Mouse (Mus musculus): ENCODE results near the gene 2810021J22Rik. TPM values are rescaled to one million over a fixed set of nuclear protein-coding genes. Genes with fewer than 3 reads are reported as not detected.

Gene 2810021J22Rik
- polyA plus RNA-seq, 1 experiment from 2014 or later: 2.6 TPM

- no peak overlapping the region for H3K4me2 ChIP-seq (replicated peaks; ENCODE audit: low read depth)
- ATAC-seq (ENCODE audit: low FRiP score, low TSS enrichment) (no peak), DNase-seq (ENCODE audit: low spot score) (no peak)
- no peaks in the 10 kb centered on the region for H3K9me3 ChIP-seq (ENCODE audit: control insufficient read depth, low read length)
- 62% methylated on average over 5 of the region's 5 CpGs for WGBS
- no peaks in the 10 kb centered on the region for H3K36me3 ChIP-seq (ENCODE audit: control insufficient read depth, insufficient read depth, low read length)
- no peak overlapping the region for H3K9ac ChIP-seq (ENCODE audit: low read length)
- H3K27me3 ChIP-seq (ENCODE audit: control insufficient read depth, insufficient read depth, low read length): no peaks in the 10 kb centered on the region
- 0 out of 2 replicates have a peak, but pooled peaks cover 3% of the 10 kb centered on the region for H3K4me1 ChIP-seq (replicated peaks; ENCODE audit: control insufficient read depth, insufficient read depth)
- H3K4me3 ChIP-seq (ENCODE audit: low read depth, low read length): no peak overlapping the region
- TF ChIP-seq CTCF (IDR thresholded peaks at IDR 0.05; ENCODE audit: low read depth) (no peak), EP300 (optimal IDR thresholded peaks at IDR 0.05) (no peak)
- H3K27ac ChIP-seq (replicated peaks): no peak overlapping the region
Observed at GRCm38 (mm10) chr11:58918759-58919158, 51.7 kb downstream of the 2810021J22Rik start.

GRCm38 (mm10) chr11:58922420-58922819 lies 55.4 kb downstream of the 2810021J22Rik start:
- DNase-seq (ENCODE audit: low spot score): no peak
- no peaks in the 10 kb centered on the region for H3K4me1 ChIP-seq (replicated peaks; ENCODE audit: control insufficient read depth, insufficient read depth)
- H3K4me3 ChIP-seq (ENCODE audit: low read depth, low read length): no peak overlapping the region
- TF ChIP-seq EP300 (optimal IDR thresholded peaks at IDR 0.05): no peak
- TF ChIP-seq CTCF (IDR thresholded peaks at IDR 0.05; ENCODE audit: low read depth): peak; percentile 10; the same call in 1 of the 2 replicates
- H3K4me2 ChIP-seq (replicated peaks; ENCODE audit: low read depth): no peak overlapping the region
- no peak overlapping the region for H3K9ac ChIP-seq (ENCODE audit: low read length)
- no peaks in the 10 kb centered on the region for H3K36me3 ChIP-seq (ENCODE audit: control insufficient read depth, insufficient read depth, low read length)
- ATAC-seq (ENCODE audit: low FRiP score, low TSS enrichment): no peak
- no peak overlapping the region for H3K27ac ChIP-seq (replicated peaks)
- 80% methylated on average over 9 of the region's 9 CpGs for WGBS
- H3K27me3 ChIP-seq (ENCODE audit: control insufficient read depth, insufficient read depth, low read length): no peaks in the 10 kb centered on the region
- no peaks in the 10 kb centered on the region for H3K9me3 ChIP-seq (ENCODE audit: control insufficient read depth, low read length)

- no peaks in the 10 kb centered on the region for H3K27me3 ChIP-seq (ENCODE audit: control insufficient read depth, insufficient read depth, low read length)
Observed at GRCm38 (mm10) chr11:58926651-58927050, 59.6 kb downstream of the 2810021J22Rik start.

GRCm38 (mm10) chr11:58927053-58927452 lies 60.0 kb downstream of the 2810021J22Rik start:
- Histone ChIP-seq H3K27ac (replicated peaks) (no peak overlapping the region), H3K4me3 (ENCODE audit: low read depth, low read length) (no peak overlapping the region), H3K27me3 (ENCODE audit: control insufficient read depth, insufficient read depth, low read length) (no peaks in the 10 kb centered on the region), H3K9ac (ENCODE audit: low read length) (no peak overlapping the region), H3K4me1 (replicated peaks; ENCODE audit: control insufficient read depth, insufficient read depth) (no peaks in the 10 kb centered on the region), H3K4me2 (replicated peaks; ENCODE audit: low read depth) (no peak overlapping the region), H3K36me3 (ENCODE audit: control insufficient read depth, insufficient read depth, low read length) (peaks cover 4% of the 10 kb centered on the region; the same call in 1 of the 2 replicates), H3K9me3 (ENCODE audit: control insufficient read depth, low read length) (no peaks in the 10 kb centered on the region)
- TF ChIP-seq EP300 (optimal IDR thresholded peaks at IDR 0.05): no peak
- TF ChIP-seq CTCF (IDR thresholded peaks at IDR 0.05; ENCODE audit: low read depth): no peak
- ATAC-seq (ENCODE audit: low FRiP score, low TSS enrichment) (no peak), DNase-seq (ENCODE audit: low spot score) (no peak)
- WGBS: 61% methylated on average over 2 of the region's 2 CpGs

More at GRCm38 (mm10) chr11:58926651-58927050, 59.6 kb downstream of the 2810021J22Rik start:
- H3K4me2 ChIP-seq (replicated peaks; ENCODE audit: low read depth): no peak overlapping the region
- H3K9ac ChIP-seq (ENCODE audit: low read length): no peak overlapping the region
- 77% methylated on average over 2 of the region's 3 CpGs for WGBS
- no peak for TF ChIP-seq CTCF (IDR thresholded peaks at IDR 0.05; ENCODE audit: low read depth)
- TF ChIP-seq EP300 (optimal IDR thresholded peaks at IDR 0.05): no peak
- no peaks in the 10 kb centered on the region for H3K9me3 ChIP-seq (ENCODE audit: control insufficient read depth, low read length)
- H3K4me3 ChIP-seq (ENCODE audit: low read depth, low read length): no peak overlapping the region
- no peaks in the 10 kb centered on the region for H3K4me1 ChIP-seq (replicated peaks; ENCODE audit: control insufficient read depth, insufficient read depth)
- H3K27ac ChIP-seq (replicated peaks): no peak overlapping the region
- no peaks in the 10 kb centered on the region; the same call in 1 of the 2 replicates for H3K36me3 ChIP-seq (ENCODE audit: control insufficient read depth, insufficient read depth, low read length)
- no peak for DNase-seq (ENCODE audit: low spot score)
- ATAC-seq (ENCODE audit: low FRiP score, low TSS enrichment): no peak

- H3K9ac ChIP-seq (ENCODE audit: low read length): no peak overlapping the region
- H3K4me1 ChIP-seq (replicated peaks; ENCODE audit: control insufficient read depth, insufficient read depth): no peaks in the 10 kb centered on the region
- ATAC-seq (ENCODE audit: low FRiP score, low TSS enrichment) (peak; percentile 82), DNase-seq (ENCODE audit: low spot score) (peak; percentile 80)
- TF ChIP-seq EP300 (optimal IDR thresholded peaks at IDR 0.05): no peak
- TF ChIP-seq CTCF (IDR thresholded peaks at IDR 0.05; ENCODE audit: low read depth): peak; percentile 84
- H3K4me3 ChIP-seq (ENCODE audit: low read depth, low read length): peak overlapping the region; percentile 21; the same call in 1 of the 2 replicates
- no peaks in the 10 kb centered on the region for H3K9me3 ChIP-seq (ENCODE audit: control insufficient read depth, low read length)
- peaks cover 8% of the 10 kb centered on the region; the same call in 1 of the 2 replicates for H3K36me3 ChIP-seq (ENCODE audit: control insufficient read depth, insufficient read depth, low read length)
- H3K27ac ChIP-seq (replicated peaks): no peak overlapping the region; the same call in 1 of the 2 replicates
- H3K27me3 ChIP-seq (ENCODE audit: control insufficient read depth, insufficient read depth, low read length): no peaks in the 10 kb centered on the region
- WGBS: 19% methylated on average over 20 of the region's 20 CpGs
- H3K4me2 ChIP-seq (replicated peaks; ENCODE audit: low read depth): peak overlapping the region; percentile 52
Observed at GRCm38 (mm10) chr11:58927790-58928651, 61.0 kb downstream of the 2810021J22Rik start.

GRCm38 (mm10) chr11:58929055-58929454 lies 62.0 kb downstream of the 2810021J22Rik start:
- no peaks in the 10 kb centered on the region for H3K9me3 ChIP-seq (ENCODE audit: control insufficient read depth, low read length)
- no peaks in the 10 kb centered on the region for H3K27me3 ChIP-seq (ENCODE audit: control insufficient read depth, insufficient read depth, low read length)
- 67% methylated on average over 4 of the region's 4 CpGs for WGBS
- no peak overlapping the region for H3K4me3 ChIP-seq (ENCODE audit: low read depth, low read length)
- ATAC-seq (ENCODE audit: low FRiP score, low TSS enrichment) (no peak), DNase-seq (ENCODE audit: low spot score) (no peak)
- H3K36me3 ChIP-seq (ENCODE audit: control insufficient read depth, insufficient read depth, low read length): peaks cover 11% of the 10 kb centered on the region; the same call in 1 of the 2 replicates
- H3K4me1 ChIP-seq (replicated peaks; ENCODE audit: control insufficient read depth, insufficient read depth): no peaks in the 10 kb centered on the region
- TF ChIP-seq CTCF (IDR thresholded peaks at IDR 0.05; ENCODE audit: low read depth) (no peak), EP300 (optimal IDR thresholded peaks at IDR 0.05) (no peak)
- H3K27ac ChIP-seq (replicated peaks): no peak overlapping the region
- no peak overlapping the region for H3K9ac ChIP-seq (ENCODE audit: low read length)
- H3K4me2 ChIP-seq (replicated peaks; ENCODE audit: low read depth): no peak overlapping the region

Data from stomach, postnatal 0 days (tissue).